Mouse (Mus musculus) stomach, embryonic 15.5 days (tissue): ENCODE results near the gene Hoxa10. TPM values are rescaled to one million over a fixed set of nuclear protein-coding genes. Genes with fewer than 3 reads are reported as not detected.

Source experiments
- ATAC-seq: fragments of 200-750 bp; cut with Nextera tagmentation; 2 replicates; pipeline ENCODE4 v1.8.0; 2017; ENCODE audit warnings: low read depth, moderate number of reproducible peaks, moderate TSS enrichment; ENCODE audit not compliant: insufficient read depth, low FRiP score
- H3K27ac ChIP-seq: fragments of 300-500 bp; sonication (generic); 2 replicates; pipeline ENCODE4 v1.5.1; 2015; ENCODE audit warnings: mild to moderate bottlenecking, inconsistent platforms
- H3K27me3 ChIP-seq: fragments of 300-500 bp; sonication (generic); replicated peaks from 2 replicates; pipeline ENCODE4 v1.6.1; 2015; ENCODE audit warnings: inconsistent platforms
- H3K36me3 ChIP-seq: fragments of 300-500 bp; sonication (generic); 2 replicates; pipeline ENCODE4 v1.6.1; 2015; ENCODE audit warnings: inconsistent platforms
- H3K4me1 ChIP-seq: fragments of 300-500 bp; sonication (generic); 2 replicates; pipeline ENCODE4 v1.6.1; 2015; ENCODE audit warnings: inconsistent platforms
- H3K4me2 ChIP-seq: fragments of 300-500 bp; sonication (generic); 2 replicates; pipeline ENCODE4 v1.6.1; 2015; ENCODE audit warnings: mild to moderate bottlenecking, inconsistent platforms
- H3K4me3 ChIP-seq: fragments of 300-500 bp; sonication (generic); replicated peaks from 2 replicates; pipeline ENCODE4 v1.5.1; 2015; ENCODE audit warnings: inconsistent platforms
- H3K9ac ChIP-seq: fragments of 300-500 bp; sonication (generic); 2 replicates; pipeline ENCODE4 v1.6.1; 2015; ENCODE audit warnings: inconsistent platforms
- H3K9me3 ChIP-seq: fragments of 300-500 bp; sonication (generic); 2 replicates; pipeline ENCODE4 v1.6.1; 2016; ENCODE audit warnings: inconsistent platforms
- WGBS: fragments of 180-500 bp; shearing (Covaris S2); methylation state at CpG from one replicate; pipeline ENCODE4 v1.1.7; 2015; 5-methylcytosine and 5-hydroxymethylcytosine counted together
- microRNA counts: library from miRNA; unstranded; fragments of <30 nt; microRNA quantifications from one replicate; lab custom pipeline; 2016
- microRNA-seq: library from miRNA; unstranded; fragments of <30 nt; microRNA quantifications from one replicate; pipeline ENCODE4, GENCODE M21; 2016
- polyA plus RNA-seq: library from polyadenylated mRNA; unstranded; fragments of >200 nt; fragmentation: Nextera tagmentation; extraction: Ambion mirVana; gene quantifications from 2 replicates; pipeline ENCODE4 v1.2.1, GENCODE M21; 2015

Gene Hoxa10
- polyA plus RNA-seq, 1 experiment from 2014 or later, result 2.7 TPM

DNA sequence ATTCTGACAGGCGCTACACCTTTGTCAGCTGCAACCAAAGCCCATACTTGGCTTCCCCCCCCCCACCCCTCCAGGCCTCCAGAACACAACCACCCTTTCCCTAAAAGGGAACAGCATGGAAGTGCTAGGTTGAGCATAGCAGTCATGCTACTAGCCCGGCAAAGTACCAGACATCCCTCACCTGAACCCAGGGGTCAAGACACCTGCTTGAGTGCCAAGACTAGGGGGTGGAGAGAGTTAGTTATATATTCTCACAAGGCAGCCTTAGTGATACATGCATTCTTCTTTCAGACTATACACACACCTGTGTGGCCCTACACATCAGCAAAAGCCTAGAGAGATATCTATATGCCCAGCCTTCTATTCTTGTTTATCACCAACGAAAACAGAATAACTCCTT is 54.8 kb downstream of the Hoxa10 start:
- Histone ChIP-seq H3K9me3 (no peaks in the 10 kb centered on the region), H3K4me1 (peaks cover 60% of the 10 kb centered on the region), H3K4me2 (peak overlapping the region; percentile 41), H3K36me3 (no peaks in the 10 kb centered on the region), H3K27me3 (peaks cover 4% of the 10 kb centered on the region), H3K9ac (no peak overlapping the region), H3K27ac (0 out of 2 replicates have a peak overlapping the region, but pooled peaks have one; percentile 71), H3K4me3 (no peak overlapping the region; the same call in 1 of the 2 replicates)
- whole genome bisulfite sequencing, result 37% methylated on average over 3 of the region's 3 CpGs
- no peak for ATAC-seq

DNA sequence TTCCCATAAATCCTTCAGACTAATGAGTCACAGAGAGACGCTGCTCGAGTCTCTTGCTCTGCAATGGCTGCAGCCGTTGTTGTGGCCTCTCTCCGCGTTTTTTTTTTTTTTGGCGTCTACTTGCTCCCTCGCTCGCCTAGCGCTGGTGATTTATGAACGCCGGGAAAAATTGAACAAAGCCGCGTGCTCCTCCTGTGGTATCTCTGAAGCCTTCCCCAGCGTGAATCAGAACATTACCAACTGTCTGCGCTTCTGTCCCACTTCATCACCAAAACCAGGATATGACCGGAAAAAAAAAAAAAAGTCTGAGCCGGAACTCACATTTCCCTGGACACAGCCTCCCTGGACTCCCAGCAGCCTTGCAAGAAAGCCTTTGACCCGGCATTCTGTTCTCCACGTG is 55.4 kb downstream of the Hoxa10 start:
- no peak for ATAC-seq
- peak overlapping the region; percentile 71 for H3K27ac ChIP-seq
- no peak overlapping the region for H3K9ac ChIP-seq
- WGBS, result 4% methylated on average over 19 of the region's 19 CpGs
- no peak overlapping the region; the same call in 1 of the 2 replicates for H3K4me3 ChIP-seq
- H3K9me3 ChIP-seq, result no peaks in the 10 kb centered on the region
- peaks cover 2% of the 10 kb centered on the region; the same call in 1 of the 2 replicates for H3K27me3 ChIP-seq
- H3K36me3 ChIP-seq, result no peaks in the 10 kb centered on the region
- H3K4me1 ChIP-seq, result peaks cover 57% of the 10 kb centered on the region
- peak overlapping the region; percentile 41 for H3K4me2 ChIP-seq

DNA sequence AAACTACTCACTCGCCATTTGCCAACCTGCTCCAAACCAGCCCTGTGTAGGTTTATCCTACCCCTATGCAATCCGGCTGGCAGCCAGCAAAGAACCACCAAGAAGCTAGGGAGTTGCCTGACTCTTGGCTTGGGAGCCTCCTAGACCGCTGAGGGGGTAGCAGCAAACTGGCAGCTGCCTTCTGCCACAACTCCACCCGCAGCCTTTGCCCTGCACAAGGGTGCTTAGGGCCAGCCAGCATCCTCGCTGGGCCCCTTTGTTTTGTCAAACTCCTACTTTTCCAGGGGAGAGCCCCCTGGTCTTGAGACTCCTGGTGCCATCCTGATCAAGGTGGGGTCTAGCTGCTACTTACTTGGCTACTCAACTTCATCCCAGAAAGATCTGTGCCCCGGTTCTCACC is 56.0 kb downstream of the Hoxa10 start:
- H3K9me3 ChIP-seq, result no peaks in the 10 kb centered on the region
- H3K27ac ChIP-seq, result peak overlapping the region; percentile 71
- ATAC-seq, result no peak
- no peak overlapping the region for H3K9ac ChIP-seq
- peaks cover 2% of the 10 kb centered on the region; the same call in 1 of the 2 replicates for H3K27me3 ChIP-seq
- 27% methylated on average over 6 of the region's 6 CpGs for whole genome bisulfite sequencing
- no peak overlapping the region for H3K4me3 ChIP-seq
- peaks cover 53% of the 10 kb centered on the region for H3K4me1 ChIP-seq
- peak overlapping the region; percentile 41 for H3K4me2 ChIP-seq
- no peaks in the 10 kb centered on the region for H3K36me3 ChIP-seq

DNA sequence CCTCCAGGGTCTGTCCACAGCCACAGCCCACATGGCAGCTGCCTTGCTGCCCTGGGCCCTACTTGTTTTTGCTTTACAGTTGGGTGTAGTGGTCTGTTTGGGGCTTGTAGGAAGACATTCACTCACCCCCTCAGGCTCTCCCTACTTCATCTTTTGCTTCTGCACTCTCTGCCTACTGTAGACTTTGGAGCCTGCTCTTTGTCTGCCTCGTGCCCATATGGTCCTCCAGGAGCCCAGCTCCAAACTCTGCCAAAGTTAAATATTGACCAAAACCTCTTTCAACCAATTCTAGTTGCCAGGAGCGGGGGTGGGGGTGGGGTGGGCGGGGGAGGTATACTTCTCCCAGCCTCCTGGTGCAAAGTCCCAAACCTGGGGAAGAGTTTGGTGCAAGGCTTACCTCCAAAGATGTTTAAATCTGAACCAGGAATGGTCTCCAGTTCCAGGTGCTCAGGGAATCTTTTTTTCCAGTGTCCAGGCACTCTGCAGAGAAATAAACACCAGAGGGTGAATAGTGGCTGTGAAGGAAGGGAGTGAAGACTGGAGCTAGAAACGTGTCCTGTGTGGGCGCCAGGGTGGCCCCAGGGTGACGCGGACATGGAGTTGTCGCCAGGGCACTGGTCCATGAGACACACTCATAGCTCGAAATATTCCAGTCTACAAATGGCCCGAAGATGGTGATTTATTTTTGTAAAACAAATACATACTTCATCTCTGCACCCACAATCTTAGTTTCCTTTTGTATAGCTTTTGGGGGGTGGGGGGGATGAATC is 57.2 kb downstream of the Hoxa10 start:
- Histone ChIP-seq H3K4me3 (no peak overlapping the region; the same call in 1 of the 2 replicates), H3K9ac (no peak overlapping the region; the same call in 1 of the 2 replicates), H3K27me3 (peaks cover 2% of the 10 kb centered on the region; the same call in 1 of the 2 replicates), H3K36me3 (no peaks in the 10 kb centered on the region), H3K27ac (peak overlapping the region; percentile 71; the same call in 1 of the 2 replicates), H3K4me2 (peak overlapping the region; percentile 41), H3K9me3 (no peaks in the 10 kb centered on the region), H3K4me1 (peaks cover 53% of the 10 kb centered on the region)
- WGBS, result 26% methylated on average over 10 of the region's 10 CpGs
- no peak for ATAC-seq

DNA sequence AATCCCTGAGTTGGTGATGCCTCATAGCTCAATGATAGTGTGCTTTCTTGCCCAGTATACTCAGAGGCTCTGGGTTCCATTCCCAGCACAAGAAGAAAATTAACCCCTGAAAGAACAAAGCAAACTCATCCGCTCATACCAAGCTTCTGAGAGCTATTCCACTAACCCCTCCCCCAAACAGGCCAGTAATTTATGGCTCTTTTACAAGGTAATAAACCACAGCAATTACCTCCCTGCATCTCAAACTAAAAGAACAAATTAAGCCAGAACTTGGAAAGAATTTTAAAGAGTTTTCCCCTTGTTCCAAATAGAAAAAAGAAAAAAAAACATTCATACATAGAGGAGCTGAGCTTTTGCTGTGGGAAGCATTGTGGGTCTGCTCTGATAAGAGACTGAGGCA is 57.9 kb downstream of the Hoxa10 start:
- ATAC-seq, result no peak
- Histone ChIP-seq H3K9me3 (no peaks in the 10 kb centered on the region), H3K4me2 (no peak overlapping the region), H3K9ac (no peak overlapping the region; the same call in 1 of the 2 replicates), H3K4me3 (no peak overlapping the region), H3K27me3 (peaks cover 2% of the 10 kb centered on the region; the same call in 1 of the 2 replicates), H3K4me1 (peaks cover 53% of the 10 kb centered on the region), H3K27ac (peak overlapping the region; percentile 71; the same call in 1 of the 2 replicates), H3K36me3 (no peaks in the 10 kb centered on the region)
- WGBS, result 67% methylated on average over 1 of the region's 1 CpGs

DNA sequence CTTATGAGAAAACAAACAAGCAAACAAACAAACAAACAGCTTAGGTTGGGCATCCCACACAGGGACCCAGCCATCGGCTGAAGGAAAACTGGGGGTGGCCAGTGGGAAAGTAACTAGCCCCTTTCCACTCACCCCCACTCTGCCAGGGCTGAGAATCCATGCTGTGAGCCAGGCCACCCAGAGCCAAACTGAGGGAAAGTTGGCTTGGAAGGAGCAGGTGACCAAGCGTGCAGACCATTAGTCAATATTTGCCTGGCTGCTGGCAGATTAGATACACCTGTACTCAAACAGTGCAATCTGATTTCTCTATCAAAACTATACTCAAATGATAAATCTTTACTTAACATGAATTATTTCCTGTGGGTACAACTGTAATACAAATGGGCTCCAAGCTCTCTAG is 58.6 kb downstream of the Hoxa10 start:
- Histone ChIP-seq H3K4me1 (peaks cover 49% of the 10 kb centered on the region), H3K9me3 (no peaks in the 10 kb centered on the region), H3K4me2 (0 out of 2 replicates have a peak overlapping the region, but pooled peaks have one; percentile 2), H3K4me3 (no peak overlapping the region), H3K27ac (no peak overlapping the region), H3K27me3 (peaks cover 2% of the 10 kb centered on the region; the same call in 1 of the 2 replicates), H3K9ac (no peak overlapping the region), H3K36me3 (no peaks in the 10 kb centered on the region)
- no peak for ATAC-seq
- WGBS, result 45% methylated on average over 2 of the region's 2 CpGs

MicroRNAs encoded within 50 kb of the gene (microRNA counts, 519-probe panel; counts per million panel counts)
- 2,244 counts per million, percentile 38 among the panel's probes with 10 or more counts for microRNA mmu-miR-196b (lab: Ali Mortazavi, UCI)

Small RNA genes lying within 50 kb of the gene (microRNA-seq; reads per million reads assigned to microRNA genes)
- gene Mir196b, result 595 reads per million, percentile 70 among the genes with 10 or more reads in this experiment

Other genes with a start within 250 kb of the Hoxa10 start
- gene Skap2, start 228.3 kb downstream of the Hoxa10 start, polyA plus RNA-seq, result 42.1 and 45.7 TPM in 2 replicates
- gene Hoxa1, start 82.5 kb downstream of the Hoxa10 start, polyA plus RNA-seq, result 1.3 and 2.2 TPM in 2 replicates
- gene Hoxa2, start 76.0 kb downstream of the Hoxa10 start, polyA plus RNA-seq, result 8.8 and 12.2 TPM in 2 replicates
- gene 5730596B20Rik, start 63.4 kb downstream of the Hoxa10 start, polyA plus RNA-seq, result 2.6 and 3.1 TPM in 2 replicates
- gene Hoxa4, start 49.1 kb downstream of the Hoxa10 start, polyA plus RNA-seq, result 4.4 and 5.3 TPM in 2 replicates
- gene Hoxa5, start 36.3 kb downstream of the Hoxa10 start, polyA plus RNA-seq, result 19.8 and 20.2 TPM in 2 replicates
- gene Hoxa6, start 32.1 kb downstream of the Hoxa10 start, polyA plus RNA-seq, result 1.7 and 1.9 TPM in 2 replicates
- 8.0 and 9.6 TPM in 2 replicates for gene Hoxa3, start 27.5 kb downstream of the Hoxa10 start, polyA plus RNA-seq
- gene Gm28308, start 27.5 kb downstream of the Hoxa10 start, polyA plus RNA-seq, result not detected in 2 replicates
- 7.6 and 12.1 TPM in 2 replicates for gene Hoxa7, start 19.0 kb downstream of the Hoxa10 start, polyA plus RNA-seq
- 0.49 and 1.9 TPM in 2 replicates for gene Hoxa9, start 9.8 kb downstream of the Hoxa10 start, polyA plus RNA-seq
- 0.18 and 0.59 TPM in 2 replicates for gene Hoxa11, start 5.0 kb upstream of the Hoxa10 start, polyA plus RNA-seq
- 0.15 TPM in 1 of 2 replicates, not detected in the other for gene Hoxa13, start 20.0 kb upstream of the Hoxa10 start, polyA plus RNA-seq
- 0.05 TPM in 1 of 2 replicates, not detected in the other for gene Evx1, start 72.6 kb upstream of the Hoxa10 start, polyA plus RNA-seq